Mouse (Mus musculus) thymus, postnatal 14 days (tissue): ENCODE results near the gene Nktr.

Experiments
- DNase-seq: peaks from one replicate; pipeline ENCODE4 v3.0.0; 2021

Nktr gene

GRCm38 (mm10) chr9:121708506-121709486 is 10.2 kb upstream of the Nktr start:
- DNase-seq: no peak

DNA sequence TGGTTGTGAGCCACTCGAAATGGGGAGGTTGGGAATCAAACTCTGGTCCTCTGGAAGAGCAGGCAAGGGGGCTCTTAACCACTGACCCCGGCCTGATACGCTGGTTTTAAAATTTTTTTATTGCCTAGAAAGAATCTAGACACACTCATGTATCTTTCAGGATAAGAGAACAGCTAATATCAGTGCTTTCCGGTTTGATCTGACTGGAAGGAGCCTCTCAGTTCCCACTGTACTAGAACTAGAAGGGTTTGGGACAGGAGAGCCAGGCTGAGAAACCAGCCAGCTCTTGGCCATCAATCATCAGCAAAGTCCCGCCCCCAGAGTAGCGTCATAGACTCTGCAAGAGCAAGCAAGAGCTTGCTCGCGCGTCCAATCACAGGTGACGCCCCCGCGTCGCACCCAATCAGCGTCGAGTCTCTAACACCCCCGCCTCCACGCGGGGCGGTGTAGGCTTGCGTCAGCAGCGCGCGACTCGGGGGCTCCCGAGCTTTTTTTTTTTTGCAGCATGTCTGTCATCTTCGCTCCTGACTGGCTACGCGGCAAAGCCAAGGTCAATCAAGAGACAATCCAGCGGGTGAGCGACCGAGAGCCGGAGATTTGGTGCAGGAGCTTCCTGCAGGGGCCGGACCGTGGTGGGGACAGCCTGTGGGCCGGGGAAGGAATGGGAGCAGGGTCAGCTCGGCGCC is 8.9 kb upstream of the Nktr start, which contains the start of gene Ss18l2:
Gene Ss18l2, plus strand, starts transcription at position 432 of the 686 bp plus-strand sequence.
- peak; percentile 99 for DNase-seq

GRCm38 (mm10) chr9:121710584-121710975 is 8.4 kb upstream of the Nktr start:
- DNase-seq: no peak

- no peak for DNase-seq
These were observed 1.9 kb upstream of the Nktr start for GRCm38 (mm10) chr9:121717048-121717447.

- peak; percentile 26 for DNase-seq
These were observed 781 bp upstream of the Nktr start for GRCm38 (mm10) chr9:121718070-121718705.

DNA sequence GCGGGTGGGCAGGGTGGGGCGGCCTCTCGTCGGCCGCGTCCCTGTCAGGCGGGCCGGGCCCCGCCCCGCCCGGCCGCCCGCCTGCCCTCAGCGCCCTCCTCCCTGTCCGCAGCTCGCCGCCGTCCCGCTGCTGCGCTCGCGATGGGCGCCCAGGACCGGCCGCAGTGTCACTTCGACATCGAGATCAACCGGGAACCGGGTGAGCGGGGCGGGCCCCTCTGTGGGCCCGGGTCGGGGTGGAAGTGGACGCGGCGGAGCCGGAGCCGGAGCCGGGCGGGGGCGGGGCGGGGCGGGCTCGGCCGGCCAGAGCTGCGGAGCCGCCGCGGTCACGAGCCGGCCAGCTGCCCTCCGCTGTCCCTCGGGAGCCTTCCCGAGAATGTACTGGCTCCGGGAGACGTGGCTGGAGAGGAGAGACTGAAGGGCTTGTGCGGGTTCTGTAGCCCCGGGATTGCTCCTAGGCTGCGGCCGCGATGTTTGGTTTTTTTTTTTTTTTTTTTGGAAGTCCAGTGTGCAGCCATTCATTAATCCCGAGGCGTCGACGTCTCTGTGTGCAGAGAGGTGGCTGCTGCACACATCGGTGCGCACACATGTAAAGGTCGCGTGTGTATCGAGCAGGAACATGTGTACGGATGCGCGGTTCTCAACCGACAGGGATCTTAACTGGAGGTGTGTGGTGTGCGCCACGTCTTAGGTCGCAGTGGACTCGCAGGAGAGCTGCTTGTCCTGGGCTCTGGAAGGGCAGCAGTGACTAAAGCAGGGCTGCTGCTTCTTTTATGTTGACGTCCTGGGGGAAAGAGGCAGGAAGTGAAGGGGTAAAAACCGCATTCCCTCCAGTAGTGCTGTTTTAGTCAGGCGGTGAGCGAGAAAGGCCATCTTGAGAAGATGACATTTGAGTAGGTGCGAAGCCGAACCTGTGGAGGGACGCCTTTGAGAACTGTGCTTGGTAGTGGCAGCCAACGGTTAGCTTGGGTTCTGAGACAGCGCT is 670 bp downstream of the Nktr start:
- DNase-seq: peak; percentile 44

DNA sequence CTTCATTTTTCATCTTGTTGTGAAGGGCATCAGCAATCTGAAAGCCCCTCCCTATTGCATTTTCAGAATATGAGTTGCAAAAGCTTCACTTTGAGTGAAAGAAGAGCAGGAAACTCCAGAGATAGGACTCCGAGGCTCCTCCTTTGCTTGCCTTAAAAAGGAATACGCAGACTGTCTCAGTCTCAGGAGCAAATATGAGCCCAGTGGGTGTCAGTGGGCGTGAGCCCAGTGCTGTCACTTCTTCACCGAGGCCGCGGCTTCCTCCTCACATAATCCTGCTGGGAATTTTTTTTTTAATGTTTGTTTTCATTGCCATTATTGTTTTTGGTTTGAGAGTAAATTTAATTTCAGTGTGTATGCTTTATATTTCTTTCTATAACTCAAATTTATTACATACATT is 21.5 kb downstream of the Nktr start:
- DNase-seq: no peak

GRCm38 (mm10) chr9:121741168-121741567 is 22.2 kb downstream of the Nktr start:
- DNase-seq: no peak

DNA sequence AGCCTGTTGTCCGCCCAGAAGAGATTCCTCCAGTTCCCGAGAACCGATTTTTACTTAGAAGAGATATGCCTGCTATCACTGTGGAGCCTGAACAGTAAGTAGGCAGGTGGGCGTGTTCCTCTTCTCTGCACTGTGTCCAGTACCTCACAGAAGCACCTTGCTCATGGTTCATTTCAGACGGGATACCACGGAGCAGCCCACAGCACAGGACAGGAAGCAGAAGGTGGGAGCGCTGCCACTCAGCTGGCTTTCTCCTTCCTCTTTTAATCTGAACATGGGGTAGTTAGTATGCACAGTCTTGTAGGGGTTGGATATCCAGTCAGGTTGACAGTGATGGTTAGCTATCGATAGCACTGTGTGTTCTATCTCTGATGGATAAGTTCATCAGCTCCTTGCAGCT is 25.1 kb downstream of the Nktr start:
- no peak for DNase-seq

GRCm38 (mm10) chr9:121752774-121753173 is 33.8 kb downstream of the Nktr start:
- DNase-seq: no peak

DNA sequence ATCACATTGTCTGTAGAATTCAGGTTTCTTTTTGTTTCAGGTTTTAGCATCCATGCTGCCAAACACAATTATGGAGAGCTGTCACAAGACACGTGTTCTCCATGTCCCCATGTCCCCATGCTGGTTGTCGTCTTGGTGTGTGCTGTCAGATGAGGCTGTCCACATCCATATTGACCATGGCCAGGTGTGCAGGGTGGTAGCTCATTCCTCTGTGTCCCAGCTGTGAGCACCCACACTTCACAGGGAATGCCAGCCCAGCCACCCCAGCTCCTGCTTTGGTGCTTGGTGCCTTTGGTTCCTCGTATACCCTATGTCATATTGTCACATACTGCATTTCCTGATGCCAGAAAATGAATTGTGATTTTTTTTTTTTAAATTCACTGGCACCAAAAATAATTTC is 35.7 kb downstream of the Nktr start:
- DNase-seq: no peak

- DNase-seq: no peak
These were observed 37.8 kb downstream of the Nktr start for GRCm38 (mm10) chr9:121756785-121757184.

DNA sequence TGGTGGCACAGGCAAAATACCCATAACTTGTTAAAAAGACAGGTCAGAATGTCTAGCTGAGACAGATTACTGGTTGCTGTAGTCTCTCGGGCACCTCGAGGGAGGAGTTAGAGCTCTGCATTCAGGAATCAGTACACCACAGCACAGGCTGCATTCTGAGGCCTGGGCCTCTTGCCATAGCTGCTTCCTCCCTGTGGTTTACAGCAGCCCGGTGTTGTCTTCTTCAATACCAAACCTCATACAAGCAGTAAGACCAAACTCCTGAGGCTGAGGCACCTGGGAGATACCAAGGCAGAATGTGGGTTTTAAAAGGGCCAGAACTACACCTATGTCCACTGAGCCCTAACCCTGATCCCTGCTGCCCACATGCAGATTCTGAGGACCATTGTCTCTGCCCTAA is 38.5 kb downstream of the Nktr start:
- DNase-seq: peak; percentile 32

DNA sequence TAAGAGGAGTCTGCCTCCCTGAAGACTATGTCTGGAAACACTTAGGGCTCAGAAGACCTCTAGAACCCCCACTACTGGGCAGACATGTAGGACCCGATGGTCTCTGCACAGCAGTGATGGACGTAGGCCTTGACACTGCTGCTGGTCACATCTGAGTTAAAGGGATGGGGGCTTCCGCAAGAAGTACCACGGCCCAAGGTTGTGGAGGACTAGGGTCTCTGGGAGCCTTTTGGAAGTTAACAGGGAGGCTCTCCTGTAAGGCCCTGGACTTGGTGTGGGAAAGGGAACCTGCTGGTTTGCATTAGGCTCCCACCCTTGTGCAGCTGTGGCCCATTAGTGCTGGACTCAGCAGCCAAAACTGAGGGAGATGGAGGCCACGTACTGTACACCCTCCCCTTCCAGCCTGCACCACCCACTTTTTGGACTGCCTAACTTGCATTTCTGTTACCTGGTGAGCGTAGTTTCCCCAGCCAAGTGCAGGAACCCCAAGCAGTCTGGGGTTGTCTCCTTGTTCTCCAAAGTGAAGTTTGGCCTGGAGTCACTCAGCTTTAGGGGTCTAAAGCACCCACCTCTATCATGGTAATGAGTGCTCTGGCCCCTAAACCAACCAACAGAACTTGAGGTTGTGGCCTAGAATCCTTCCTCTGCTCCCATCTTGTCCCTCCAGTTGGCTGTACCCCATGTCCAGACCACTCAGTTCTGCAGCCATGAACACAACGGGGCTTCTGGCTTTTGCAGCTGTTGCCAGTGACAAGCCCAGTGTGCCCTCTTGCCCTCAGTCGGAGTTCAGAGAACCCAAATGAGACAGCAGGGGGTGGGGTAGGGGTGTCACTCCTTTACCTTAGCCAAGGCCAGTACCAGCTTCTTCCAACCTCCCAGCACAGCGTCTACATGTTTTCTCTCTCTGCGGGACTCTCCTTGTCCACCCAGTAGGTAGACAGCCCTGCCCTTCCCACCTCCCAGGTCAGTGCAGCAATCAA is 39.2 kb downstream of the Nktr start:
- no peak for DNase-seq

- peak; percentile 31 for DNase-seq
These were observed 40.4 kb downstream of the Nktr start, which contains the start of gene Zfp651 for GRCm38 (mm10) chr9:121759091-121760081. Gene Zfp651 (plus strand): TSS chr9:121759330.

GRCm38 (mm10) chr9:121760271-121761090 is 41.5 kb downstream of the Nktr start:
- peak; percentile 60 for DNase-seq

DNA sequence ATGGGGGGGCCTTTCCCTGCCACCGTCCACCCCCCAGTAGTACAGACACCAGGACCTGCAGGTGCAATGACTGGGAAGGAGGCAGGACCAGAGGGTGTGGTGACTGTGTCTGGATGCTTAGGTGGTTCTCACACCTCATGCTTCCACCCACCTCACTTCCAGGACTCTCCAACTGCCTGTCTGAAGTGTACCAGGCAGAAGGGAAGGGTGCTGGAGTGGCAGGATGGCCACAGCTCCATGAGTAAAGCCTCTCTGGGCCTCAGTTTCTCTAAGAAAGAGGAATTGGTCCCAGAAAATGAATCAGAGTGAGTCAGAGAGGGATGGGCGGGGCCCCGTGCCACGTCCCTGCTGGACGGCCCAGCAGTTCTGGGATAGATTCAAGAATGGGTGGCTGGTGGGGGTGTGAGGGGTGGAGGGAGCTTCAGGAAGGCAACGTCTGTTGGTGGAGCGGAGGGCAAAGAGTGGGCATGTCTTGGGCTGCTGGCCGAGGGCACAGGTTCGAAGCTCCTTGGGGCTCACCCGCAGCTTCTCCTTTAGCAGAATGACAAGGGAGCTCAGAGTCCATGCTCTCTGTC is 42.2 kb downstream of the Nktr start:
- no peak for DNase-seq

- DNase-seq: no peak
These were observed 42.8 kb downstream of the Nktr start for GRCm38 (mm10) chr9:121761787-121762186.
